Mouse (Mus musculus): ENCODE results near the gene Kazn.

Gene Kazn

DNA sequence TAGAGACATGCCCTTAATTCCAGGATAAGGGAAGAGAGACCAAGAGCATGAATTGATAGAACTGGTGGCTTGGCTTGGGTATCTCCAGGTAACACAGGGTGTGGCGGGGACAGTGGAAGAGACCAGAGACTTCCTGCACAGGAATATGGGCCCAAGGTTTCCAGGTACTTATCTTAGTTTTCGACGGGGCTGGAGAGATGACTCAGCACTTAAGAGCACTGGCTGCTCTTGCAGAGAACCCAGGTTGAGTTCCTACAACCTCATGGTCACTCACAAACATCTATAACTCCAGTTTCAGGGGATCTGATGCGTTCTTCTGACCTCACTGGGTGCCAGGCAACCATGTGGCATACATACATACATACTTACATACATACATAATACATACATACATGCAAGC is 3.0 kb upstream of the Kazn start:
- DNase-seq (ENCODE audit: low spot score in 2 of 2): no peak

DNA sequence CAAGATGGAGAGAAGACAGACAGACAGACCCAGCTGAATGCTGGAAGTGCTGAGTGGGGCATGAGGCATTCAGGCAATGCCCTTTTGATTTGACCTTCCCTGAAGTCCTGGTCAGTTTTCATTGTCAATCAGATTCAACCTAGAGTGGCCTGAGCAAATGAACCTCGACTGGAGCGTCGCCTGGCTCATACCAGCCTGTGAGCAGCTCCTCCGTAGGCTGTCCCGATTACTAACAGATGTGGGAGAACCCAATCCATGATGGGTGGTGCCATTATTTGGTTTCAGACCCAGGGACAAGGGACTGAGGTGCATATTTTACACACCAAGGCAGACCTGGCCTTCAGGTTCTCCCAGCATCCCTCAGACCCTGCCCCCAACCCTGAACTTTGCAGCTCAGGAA is 1.7 kb upstream of the Kazn start:
- no peak for DNase-seq (ENCODE audit: low spot score in 2 of 2)

DNA sequence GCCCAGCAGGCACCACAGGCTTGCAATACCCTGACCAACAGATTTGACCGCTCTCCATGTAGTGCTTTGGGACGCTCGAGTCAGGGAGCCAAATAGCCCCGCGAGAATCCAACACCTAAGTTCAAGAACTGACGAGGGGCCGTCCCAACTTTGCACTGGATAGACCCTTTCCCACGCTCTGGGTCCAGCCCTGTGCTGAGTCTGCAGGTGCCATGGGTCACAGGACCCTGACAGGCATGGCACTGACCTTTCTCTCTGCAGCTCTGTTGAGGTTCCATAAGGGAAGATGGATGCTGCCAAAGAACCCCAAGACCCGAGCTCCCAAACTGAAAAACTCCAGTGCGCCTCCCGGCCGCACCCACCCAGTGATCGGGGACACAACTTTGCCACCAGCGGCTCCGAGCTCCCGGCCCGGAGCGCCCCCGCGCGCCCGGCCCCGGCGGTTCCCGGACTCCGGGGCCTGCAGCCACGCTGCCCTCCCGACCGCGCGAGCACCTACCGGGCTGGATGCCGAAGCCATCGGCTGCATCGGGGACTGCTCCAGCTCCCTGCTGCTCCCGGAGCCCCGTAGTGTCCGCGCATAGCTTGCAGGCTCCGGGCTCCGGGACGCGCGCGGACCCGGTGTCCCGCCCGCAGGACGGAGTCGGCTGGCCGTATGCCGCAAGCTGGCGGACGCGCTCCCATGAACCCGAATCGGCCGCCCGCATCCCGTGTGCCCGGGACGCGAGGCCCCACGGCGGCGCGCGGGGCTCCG is 538 bp downstream of the Kazn start:
- DNase-seq (ENCODE audit: low spot score in 2 of 2): no peak

DNA sequence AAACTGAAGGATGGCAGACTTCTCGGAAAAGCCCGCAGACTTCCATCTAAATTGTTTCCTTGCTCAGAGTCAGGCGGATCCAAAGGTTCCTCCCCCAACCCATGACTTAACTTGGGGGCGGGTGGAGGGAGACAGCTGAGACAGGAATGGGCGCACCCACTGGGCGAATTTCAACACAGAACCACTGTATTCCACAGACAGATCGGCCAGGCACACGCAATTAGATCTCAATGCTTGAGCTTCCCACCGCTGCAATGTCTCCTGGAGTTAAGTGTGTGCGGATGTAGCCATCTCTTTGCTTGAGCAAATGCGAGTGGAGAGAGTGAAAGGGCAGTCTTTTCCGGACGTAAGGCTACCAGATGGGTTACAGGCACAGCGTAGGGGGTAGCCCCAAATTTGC is 1.2 kb downstream of the Kazn start:
- no peak for DNase-seq (ENCODE audit: low spot score in 2 of 2)

DNA sequence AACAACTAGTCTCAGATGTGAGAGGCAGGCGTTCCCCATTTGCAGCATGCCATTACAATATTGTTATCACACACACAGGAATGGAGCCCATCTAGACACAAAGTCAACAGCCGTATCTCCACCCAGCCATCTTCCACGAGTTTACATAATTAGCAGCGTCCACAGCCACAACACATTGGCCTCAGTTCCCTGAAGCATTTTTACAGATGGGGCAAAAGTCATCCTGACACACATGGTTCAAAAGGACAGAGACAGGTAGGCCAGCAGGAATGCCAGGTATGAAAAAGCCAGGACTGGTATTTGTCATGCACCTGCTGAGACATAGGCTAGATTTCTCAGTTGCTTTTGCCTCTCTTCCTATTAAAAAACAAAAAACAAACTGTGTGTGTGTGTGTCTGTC is 2.5 kb downstream of the Kazn start:
- no peak for DNase-seq (ENCODE audit: low spot score in 2 of 2)

DNA sequence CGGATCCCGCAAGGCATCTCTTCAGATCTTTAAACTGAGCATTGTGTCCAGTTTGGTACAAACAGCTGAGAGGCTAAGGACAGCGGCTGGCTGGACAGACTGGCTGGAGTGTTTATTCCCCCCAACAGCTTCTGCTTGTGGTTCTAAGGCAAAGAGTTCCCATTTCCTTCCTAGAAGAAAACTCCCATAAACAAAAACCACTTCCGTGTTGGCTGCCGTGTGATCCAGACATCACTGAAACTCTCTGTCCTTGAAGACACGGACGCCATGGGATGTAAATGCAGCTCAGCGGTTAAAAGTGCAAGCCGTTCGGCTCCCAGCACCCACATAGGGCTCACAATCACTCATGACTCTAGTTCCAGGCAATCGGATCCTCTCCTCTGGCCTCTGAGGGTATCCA is 3.8 kb downstream of the Kazn start:
- DNase-seq (ENCODE audit: low spot score in 2 of 2): no peak

DNA sequence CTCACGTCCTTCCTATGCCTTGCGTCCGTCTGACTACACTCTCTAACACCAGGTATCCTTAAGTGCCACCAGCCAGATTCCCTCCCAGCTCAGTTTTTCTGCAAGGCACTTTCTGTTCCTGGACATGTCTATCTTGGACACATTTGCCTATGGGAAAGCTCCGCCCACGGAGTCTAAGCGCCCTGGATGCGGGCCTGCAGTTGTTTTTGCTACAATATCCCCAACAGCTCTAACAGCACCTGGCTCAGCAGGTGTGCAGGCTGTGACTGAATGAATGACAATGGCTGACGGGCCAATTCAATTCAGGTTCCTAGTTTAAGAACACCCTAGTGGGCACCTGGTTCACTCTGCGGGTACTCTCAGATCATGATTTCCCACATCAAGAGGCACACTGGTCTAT is 4.4 kb downstream of the Kazn start:
- no peak for DNase-seq (ENCODE audit: low spot score in 2 of 2)

DNA sequence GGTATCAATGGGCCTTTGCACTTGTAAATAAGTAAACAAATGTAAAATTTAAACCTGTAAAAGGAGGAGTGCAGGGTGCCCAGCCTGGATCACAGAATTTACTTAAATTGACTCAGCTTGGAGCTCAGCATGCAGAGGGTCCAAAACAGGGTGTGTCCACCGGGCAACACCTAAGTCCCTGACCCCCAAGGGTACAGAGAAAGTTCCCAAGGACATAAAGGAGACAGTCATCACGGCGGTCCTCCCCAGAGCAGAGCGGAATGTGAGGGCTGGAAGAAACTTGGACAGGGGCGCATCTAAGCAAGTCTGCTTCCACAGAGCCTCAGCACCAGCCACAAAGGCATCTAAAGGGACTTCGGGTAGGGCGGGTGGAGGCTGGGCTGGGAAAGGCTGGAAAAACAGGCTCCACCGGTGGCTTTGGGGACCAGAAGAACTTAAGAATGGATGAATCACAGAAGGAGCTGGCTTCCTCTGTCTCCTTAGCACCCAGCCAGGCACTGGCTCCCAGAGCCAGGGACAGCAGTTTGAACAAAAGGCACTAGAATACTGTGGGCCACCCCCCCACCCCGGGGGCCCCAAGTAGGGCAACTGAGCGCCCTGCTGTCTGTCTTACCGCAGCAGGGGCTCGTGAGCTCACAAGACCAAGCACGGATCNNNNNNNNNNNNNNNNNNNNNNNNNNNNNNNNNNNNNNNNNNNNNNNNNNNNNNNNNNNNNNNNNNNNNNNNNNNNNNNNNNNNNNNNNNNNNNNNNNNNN is 10.2 kb downstream of the Kazn start:
- DNase-seq (ENCODE audit: low spot score in 2 of 2): no peak

DNA sequence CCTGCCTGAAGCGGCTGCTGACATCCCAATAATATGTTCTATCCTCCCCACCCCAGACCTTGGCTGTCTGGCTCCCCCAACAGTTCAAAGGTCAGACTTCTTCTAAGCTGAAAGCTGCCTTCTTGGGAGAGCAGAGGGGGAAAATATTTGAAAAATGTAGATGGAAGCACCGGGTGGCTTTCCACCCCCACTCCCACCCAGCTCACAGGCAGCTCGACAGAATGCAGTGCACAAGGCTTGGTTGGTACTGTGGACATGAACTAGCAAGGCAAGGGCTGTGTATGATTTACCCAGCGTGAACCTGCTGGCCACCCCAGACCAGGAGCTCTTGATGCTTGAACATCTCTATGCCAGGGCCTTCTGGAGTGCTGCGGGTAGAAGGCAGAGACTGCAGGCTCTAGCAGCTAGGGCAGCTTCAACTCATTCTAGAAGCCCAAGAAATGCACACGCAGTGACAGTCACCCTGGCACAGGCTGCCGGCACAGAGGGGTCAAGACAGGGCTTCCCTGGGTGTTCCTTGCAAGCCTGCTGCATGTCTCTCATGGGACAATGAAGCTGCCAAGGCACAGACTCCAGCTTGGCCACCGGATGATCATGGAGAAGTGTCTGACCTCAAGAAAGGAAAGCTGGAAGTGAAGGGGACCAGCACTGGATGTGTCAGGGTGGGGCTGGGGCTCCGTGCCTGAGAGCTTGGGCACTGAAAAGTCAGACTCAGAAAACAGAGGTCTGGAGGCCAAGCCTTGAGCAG is 15.1 kb downstream of the Kazn start:
- no peak for DNase-seq (ENCODE audit: low spot score in 2 of 2)

DNA sequence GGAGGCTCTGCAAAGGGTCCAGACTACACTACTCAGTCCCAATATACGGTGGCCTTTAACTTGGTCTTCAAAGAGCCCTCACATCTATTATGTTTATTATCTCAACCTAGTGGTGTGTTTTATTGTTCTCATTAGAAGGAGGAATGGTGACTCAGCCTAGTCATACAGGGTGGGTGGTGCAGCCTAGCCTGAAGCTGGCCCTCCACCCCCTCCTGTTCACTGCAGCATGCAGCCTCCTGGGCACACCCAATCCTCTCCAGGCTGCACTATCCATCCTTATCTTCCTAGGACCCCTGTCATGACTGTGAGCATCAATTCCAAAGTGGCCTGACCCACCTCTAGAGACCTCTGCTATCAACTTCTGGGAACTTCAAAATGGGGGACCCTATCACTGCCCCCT is 16.8 kb downstream of the Kazn start:
- no peak for DNase-seq (ENCODE audit: low spot score in 2 of 2)

DNA sequence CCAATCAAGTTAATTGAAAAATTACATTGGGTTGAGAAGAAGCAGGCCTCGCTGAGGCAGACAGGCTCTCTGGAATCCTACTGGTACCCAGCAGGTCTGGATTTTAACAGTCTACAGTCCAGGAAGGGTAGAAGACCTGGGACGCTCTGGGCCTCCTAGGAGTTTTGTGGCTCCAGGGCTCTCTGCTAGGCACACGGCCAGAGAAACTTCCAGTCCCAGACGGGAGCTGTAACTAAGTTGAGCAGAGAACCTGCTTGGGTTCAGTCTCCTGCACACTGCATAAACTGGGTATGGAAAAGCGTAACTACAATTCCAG is 17.5 kb downstream of the Kazn start:
- DNase-seq (ENCODE audit: low spot score in 2 of 2): no peak

DNA sequence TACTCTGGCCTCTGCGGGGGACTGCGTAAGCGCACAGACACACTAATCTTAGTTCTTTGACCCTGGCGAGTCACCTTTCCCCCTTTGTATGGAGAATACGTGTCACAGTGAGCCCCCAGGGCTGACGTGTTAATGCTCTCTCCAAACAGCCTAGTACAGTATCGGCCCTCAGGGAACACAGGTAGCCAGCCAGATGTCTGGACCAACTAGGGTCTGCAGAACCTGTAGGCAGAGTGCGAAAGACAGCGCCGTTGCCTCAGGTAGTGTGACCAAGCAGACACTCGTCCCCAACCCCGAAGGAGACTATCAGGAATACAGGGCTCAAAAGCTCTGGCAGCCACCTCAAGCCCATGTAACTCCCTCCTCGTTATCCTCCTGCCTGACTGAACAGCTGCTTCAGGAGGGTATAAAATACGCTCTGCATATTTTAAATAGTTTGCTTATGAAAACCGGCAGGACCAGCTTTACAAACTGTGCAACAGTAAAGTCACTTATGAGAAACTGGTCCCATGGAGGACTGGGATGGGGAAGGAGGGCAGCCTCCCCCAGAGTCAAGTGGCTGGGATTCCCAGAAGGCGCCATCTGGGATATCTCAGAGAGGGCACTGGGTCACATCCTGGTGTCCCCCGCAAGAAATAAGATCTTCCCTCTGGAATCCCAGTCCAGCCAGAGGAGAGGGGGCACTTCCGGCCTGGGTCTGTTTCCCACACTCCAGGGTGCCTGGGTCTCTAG is 18.0 kb downstream of the Kazn start:
- no peak for DNase-seq (ENCODE audit: low spot score in 2 of 2)

DNA sequence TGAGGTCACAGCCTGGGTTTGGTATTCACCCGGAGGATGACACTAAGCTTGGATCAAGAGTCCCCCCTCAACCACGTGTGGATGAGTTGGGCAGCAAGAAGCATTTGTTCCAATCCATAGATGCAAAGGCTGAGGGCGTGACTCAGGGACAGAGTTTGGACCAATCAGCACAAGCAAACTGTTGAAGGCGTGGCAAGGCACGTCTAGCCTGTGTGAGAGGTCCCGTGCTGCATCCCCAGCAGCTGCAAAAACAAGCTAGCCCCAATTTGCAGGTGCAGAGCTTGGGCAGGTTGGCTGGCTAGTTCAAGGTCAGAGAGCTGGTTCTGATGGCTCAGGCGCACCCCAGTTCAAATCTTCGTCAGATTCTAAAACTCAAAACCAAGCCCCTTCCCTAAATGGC is 20.2 kb downstream of the Kazn start:
- no peak for DNase-seq (ENCODE audit: low spot score in 2 of 2)

DNA sequence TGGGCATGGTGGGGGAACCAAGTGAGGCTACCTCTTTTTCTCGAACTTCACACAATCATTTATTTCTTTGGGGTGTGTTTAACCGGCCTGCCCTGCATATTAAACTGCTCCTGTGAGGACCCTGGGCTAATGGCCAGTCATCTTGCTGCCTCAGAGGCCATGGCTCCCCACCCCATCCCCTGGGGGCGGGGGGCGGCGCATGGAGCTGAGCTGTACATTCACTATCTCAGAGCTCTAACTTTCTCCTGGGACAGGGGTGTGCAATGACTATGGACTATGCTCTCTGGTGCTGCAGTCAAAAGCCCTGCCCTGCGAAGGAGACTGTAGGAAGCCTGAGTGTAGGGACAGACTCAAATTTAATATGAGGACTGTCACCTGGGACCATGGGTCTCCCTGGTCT is 22.2 kb downstream of the Kazn start:
- no peak for DNase-seq (ENCODE audit: low spot score in 2 of 2)

DNA sequence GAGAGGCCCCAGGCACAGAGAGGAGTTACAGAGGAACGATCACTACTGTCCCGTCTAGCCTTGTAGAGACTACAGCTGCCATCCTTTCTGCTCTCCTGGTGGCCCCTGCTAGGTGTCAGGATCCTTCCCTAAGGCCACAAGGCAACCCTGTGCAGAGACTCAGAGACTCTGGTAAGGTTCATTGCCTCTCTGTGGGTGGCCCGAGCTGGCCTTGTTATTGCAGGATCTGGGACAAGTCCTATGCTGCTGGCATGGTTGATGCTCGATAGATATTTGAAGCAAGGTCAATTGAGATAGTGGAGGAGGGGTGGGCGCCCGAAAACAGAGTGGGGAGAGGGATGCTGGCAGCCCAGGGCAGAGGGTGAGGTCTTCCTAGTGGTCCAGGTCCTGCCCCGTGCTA is 23.4 kb downstream of the Kazn start:
- DNase-seq (ENCODE audit: low spot score in 2 of 2): no peak

DNA sequence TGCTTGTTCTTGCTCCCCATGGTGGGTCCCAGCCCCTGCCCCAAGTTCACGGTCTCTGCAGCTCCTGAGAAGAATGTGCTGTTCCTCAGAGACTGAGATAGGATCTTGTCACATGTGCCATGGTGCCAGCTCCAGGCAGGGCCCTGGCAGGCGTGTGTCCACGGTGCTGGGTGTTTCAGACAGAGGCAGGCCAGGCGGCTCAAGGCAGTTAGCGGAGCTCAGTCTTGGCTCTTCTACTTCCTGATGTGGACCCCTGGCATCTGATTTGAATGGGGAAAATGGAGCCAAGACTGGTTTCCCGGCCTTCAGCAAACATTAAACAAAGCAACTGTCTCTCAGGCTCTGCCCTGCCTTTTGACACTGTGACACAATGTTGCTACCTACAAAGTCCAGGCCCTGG is 24.7 kb downstream of the Kazn start:
- DNase-seq (ENCODE audit: low spot score in 2 of 2): no peak

DNA sequence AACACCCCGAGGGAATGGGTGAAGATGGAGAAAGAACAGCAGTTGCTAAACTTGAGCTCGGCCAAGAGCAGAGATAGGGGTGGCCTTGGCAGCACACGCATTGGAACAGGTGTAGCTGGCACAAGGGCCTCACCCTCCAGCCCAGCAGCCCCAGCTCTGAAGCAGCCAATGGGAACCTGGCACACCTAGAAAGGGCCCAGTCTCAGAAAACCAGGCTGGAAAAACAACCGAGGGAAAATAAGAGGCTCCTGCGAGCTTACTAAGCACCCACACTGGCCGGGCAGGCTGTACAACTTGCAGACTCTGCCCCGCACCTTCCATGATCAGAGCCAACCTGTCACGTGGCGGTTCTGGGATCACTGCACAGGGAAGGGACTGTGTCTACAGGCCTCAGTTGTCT is 26.8 kb downstream of the Kazn start:
- no peak for DNase-seq (ENCODE audit: low spot score in 2 of 2)

DNA sequence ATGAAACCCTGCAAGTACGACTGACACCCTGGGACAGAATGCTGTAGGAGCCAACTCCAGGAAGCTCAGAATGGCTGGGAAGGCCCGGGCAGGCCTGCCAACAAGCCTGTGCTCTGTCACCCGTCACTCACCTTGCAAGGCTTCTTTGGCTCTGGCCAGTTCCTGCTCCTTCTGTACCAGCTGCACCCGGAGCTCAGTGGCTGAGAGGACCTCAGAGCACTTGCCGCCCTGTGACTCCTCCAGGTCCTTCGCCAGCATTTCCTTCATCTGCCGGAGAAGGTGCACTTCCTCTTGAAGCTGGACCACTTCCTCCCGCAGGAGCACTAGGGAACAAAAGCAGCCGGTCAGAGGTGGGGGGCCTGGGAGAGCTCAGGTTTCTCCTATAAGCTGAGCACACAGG is 29.3 kb downstream of the Kazn start:
- no peak for DNase-seq (ENCODE audit: low spot score in 2 of 2)

DNA sequence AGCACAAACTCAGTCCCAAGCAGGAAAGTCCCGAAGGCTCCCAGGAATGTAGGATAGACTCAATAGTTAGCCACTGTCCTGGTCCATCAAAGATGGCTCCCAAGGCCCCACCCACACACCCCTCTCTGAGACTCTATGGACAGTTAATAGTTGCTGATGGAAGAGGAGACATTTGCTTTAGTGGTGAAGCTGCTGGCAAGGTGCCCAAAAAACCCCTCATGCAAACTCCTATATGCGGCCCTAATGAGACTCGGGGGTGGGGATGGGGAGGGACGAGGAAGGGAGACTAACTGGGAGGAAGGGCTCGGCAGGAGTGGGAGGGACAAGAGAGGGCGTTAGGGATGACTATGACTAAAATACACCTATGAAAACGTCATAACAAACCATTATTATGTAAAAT is 29.7 kb downstream of the Kazn start:
- no peak for DNase-seq (ENCODE audit: low spot score in 2 of 2)

DNA sequence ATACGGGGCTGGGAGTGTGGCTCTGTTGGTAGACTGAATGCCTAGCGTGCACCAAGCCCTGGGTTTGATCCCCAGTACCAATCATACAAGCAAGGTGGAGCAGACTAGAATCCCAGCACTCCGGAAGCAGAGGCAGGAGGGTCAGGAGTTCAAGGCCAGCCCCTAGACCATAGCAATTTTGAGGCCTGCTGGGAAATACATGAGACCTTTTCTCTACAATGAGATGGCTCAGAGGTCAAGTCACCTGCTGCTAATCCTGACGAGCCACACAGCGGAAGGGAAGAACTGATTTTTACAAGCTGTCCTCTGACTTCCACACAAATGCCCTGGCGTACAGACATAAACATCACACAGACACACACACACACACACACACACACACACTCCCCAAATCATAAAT is 33.5 kb downstream of the Kazn start:
- DNase-seq (ENCODE audit: low spot score in 2 of 2): no peak

DNA sequence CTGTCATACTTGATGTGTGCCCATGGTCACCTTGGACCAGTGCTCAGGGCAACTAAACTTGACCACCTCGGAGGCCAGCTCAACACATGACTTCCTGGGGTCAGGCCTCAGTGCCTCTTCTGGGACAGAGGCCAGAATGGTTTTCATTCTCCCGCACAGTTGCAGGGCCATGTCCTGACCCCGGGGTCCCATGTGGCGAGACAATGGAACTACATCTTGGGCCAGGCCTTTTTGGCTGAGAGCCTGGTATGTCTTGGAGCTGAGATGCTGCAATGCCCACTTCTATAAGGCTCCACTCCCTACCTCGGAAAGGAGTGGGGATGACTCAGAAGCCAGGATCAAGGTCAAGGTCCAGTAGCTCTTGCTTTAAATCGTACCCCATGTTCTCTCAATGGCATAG is 42.6 kb downstream of the Kazn start:
- no peak for DNase-seq (ENCODE audit: low spot score in 2 of 2)

DNA sequence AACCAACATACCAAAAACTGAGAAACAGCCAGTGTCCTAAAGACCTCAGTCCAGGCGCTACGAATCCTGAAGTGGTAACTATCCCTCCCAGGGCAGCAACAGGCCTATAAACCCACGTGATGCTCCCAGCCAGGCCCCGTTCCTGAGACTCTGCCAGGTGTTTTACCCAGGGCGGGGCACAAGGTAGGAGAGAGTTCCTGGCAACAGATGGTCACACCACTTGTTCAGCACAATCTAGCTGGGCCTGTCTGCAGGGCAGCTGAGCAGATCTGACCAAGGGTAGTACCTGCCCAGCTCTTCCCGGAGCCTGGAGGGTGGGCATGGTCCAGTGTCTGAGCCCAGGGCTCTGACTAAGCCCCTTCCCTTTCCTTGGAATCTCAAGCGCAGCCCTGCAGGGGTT is 45.4 kb downstream of the Kazn start:
- DNase-seq (ENCODE audit: low spot score in 2 of 2): no peak
